Mouse (Mus musculus) cortical plate, adult 2 months (tissue): Measurements from ENCODE around the gene Sphkap.

Source experiments
- CTCF ChIP-seq: fragments of 200-500 bp; IDR thresholded peaks from 2 replicates; pipeline ENCODE4 v1.5.1; 2011; ENCODE audit warnings: mild to moderate bottlenecking, control low read depth, low read length; ENCODE audit not compliant: insufficient read depth; ENCODE audit errors: extremely low read depth
- POLR2A ChIP-seq: fragments of 200-500 bp; IDR thresholded peaks from 2 replicates; pipeline ENCODE4 v1.6.1; 2011; ENCODE audit warnings: mild to moderate bottlenecking, low read length, control low read depth; ENCODE audit not compliant: insufficient read depth; ENCODE audit errors: extremely low read depth

GRCm38 (mm10) chr1:83251746-83252145 lies 156.3 kb downstream of the Sphkap start:
- TF ChIP-seq CTCF (no peak), POLR2A (no peak)
